Mouse (Mus musculus) forebrain, embryonic 15.5 days (tissue): Measurements from ENCODE around the gene Gm5622. TPM values are rescaled to one million over a fixed set of nuclear protein-coding genes. Genes with fewer than 3 reads are reported as not detected.
"Not testable (repeated sequence)": the region's sequence is repeated elsewhere in the genome, so short reads cannot be mapped to it uniquely, and the experiment has no call there.

ENCODE experiments used
- ATAC-seq: fragments of 200-750 bp; cut with Nextera tagmentation; replicated peaks from 2 replicates; pipeline ENCODE4 v1.8.0; 2017; ENCODE audit warnings: mild to moderate bottlenecking, moderate TSS enrichment, moderate library complexity
- H3K27ac ChIP-seq: fragments of 300-500 bp; sonication (generic); replicated peaks from 2 replicates; pipeline ENCODE4 v1.5.1; 2015; ENCODE audit warnings: mild to moderate bottlenecking, inconsistent platforms
- H3K27me3 ChIP-seq: fragments of 300-500 bp; sonication (generic); 2 replicates; pipeline ENCODE4 v1.6.1; 2015; ENCODE audit warnings: inconsistent platforms
- H3K36me3 ChIP-seq: fragments of 300-500 bp; sonication (generic); 2 replicates; pipeline ENCODE4 v1.6.1; 2015; ENCODE audit warnings: mild to moderate bottlenecking, inconsistent platforms
- H3K4me1 ChIP-seq: fragments of 300-500 bp; sonication (generic); 2 replicates; pipeline ENCODE4 v1.6.1; 2015; ENCODE audit warnings: inconsistent platforms
- H3K4me2 ChIP-seq: fragments of 300-500 bp; sonication (generic); replicated peaks from 2 replicates; pipeline ENCODE4 v1.6.1; 2015; ENCODE audit warnings: mild to moderate bottlenecking, inconsistent platforms
- H3K4me3 ChIP-seq: fragments of 300-500 bp; sonication (generic); 2 replicates; pipeline ENCODE4 v1.5.1; 2015; ENCODE audit warnings: mild to moderate bottlenecking, inconsistent platforms
- H3K9ac ChIP-seq: fragments of 300-500 bp; sonication (generic); replicated peaks from 2 replicates; pipeline ENCODE4 v1.6.1; 2015; ENCODE audit warnings: mild to moderate bottlenecking, inconsistent platforms
- H3K9me3 ChIP-seq: fragments of 300-500 bp; sonication (generic); 2 replicates; pipeline ENCODE4 v1.6.1; 2016; ENCODE audit warnings: inconsistent platforms
- WGBS: fragments of 180-500 bp; shearing (Covaris S2); methylation state at CpG from one replicate; pipeline ENCODE4 v1.1.7; 2015; ENCODE audit warnings: mixed read lengths; 5-methylcytosine and 5-hydroxymethylcytosine counted together
- polyA plus RNA-seq: library from polyadenylated mRNA; unstranded; fragments of >200 nt; fragmentation: Nextera tagmentation; extraction: Ambion mirVana; gene quantifications from 2 replicates; pipeline ENCODE4 v1.2.1, GENCODE M21; 2015

The Gm5622 gene
- polyA plus RNA-seq = not detected in 2 replicates

DNA sequence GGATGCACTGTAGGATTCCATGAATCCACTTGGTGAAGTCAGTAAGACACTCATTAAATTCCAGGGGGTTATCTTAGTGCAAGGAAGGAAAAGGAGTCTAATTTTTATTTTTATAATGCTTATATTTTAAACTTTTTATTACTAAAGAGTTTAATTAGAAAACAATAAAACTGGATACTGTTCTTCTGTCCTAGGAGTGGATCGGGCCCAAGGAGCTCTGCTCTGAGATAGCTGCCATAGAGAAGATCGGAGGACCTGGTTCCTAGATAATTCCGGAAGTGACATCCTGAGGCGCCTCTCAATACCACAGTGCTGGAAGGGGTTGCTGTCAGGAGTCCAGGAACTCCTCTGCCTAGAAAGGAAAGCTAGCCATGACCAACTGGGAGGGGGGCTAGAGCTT, at the start of gene Gm5622:
TSS of gene Gm5622 (plus strand) at position 301 of the 400 bp plus-strand sequence.
- WGBS = 94% methylated on average over 4 of the region's 4 CpGs
- Histone ChIP-seq H3K27me3 (no peaks in the 10 kb centered on the region), H3K4me3 (no peak within 1 kb of the TSS), H3K4me1 (no peaks in the 10 kb centered on the region), H3K27ac (no peak within 1 kb of the TSS), H3K4me2 (no peak within 1 kb of the TSS), H3K9me3 (no peaks in the 10 kb centered on the region), H3K36me3 (no peaks in the 10 kb centered on the region), H3K9ac (no peak within 1 kb of the TSS)
- ATAC-seq = no peak

GRCm38 (mm10) chr14:51507416-51507815, 45.2 kb upstream of the Gm5622 start:
- 94% methylated on average over 8 of the region's 8 CpGs for WGBS
- Histone ChIP-seq H3K9me3 (no peaks in the 10 kb centered on the region), H3K27ac (no peak overlapping the region), H3K9ac (no peak overlapping the region), H3K36me3 (no peaks in the 10 kb centered on the region), H3K27me3 (no peaks in the 10 kb centered on the region), H3K4me1 (no peaks in the 10 kb centered on the region), H3K4me2 (no peak overlapping the region), H3K4me3 (no peak overlapping the region)
- no peak for ATAC-seq

DNA sequence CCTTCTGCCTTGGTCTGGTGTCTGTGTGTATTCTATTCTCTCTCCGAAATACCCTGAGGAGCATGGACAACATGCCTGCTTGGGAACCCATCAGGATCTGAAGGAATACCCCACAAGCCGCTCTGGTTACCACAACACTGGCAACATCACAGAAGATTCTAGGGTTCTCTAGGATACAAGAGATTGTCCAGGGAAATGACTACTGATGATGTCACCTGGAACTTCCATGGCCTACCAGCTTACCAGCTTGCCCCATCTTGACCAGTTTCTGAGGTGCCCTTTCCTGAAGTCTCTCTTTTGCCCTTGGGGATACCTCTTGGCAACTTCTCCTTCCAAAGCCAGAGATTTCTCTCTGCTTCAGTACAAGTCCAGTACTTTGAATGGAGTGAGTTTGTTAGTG, 21.4 kb downstream of the Gm5622 start, which contains the start of gene Gm17175:
TSS of gene Gm17175 (minus strand) at position 101 of the 400 bp plus-strand sequence.
- ATAC-seq, H3K4me2 ChIP-seq, H3K36me3 ChIP-seq, H3K4me1 ChIP-seq, H3K9ac ChIP-seq, H3K4me3 ChIP-seq, H3K27me3 ChIP-seq, H3K27ac ChIP-seq, H3K9me3 ChIP-seq: not testable (repeated sequence)
- WGBS = 94% methylated on average over 2 of the region's 2 CpGs

GRCm38 (mm10) chr14:51592039-51592438, 39.4 kb downstream of the Gm5622 start, which contains the start of gene Gm17174:
Gm17174 (minus strand) TSS chr14:51592139.
- not testable (repeated sequence) for H3K4me3 ChIP-seq, H3K9ac ChIP-seq, H3K36me3 ChIP-seq, H3K9me3 ChIP-seq, H3K4me1 ChIP-seq, H3K4me2 ChIP-seq, H3K27me3 ChIP-seq, ATAC-seq, H3K27ac ChIP-seq
- 92% methylated on average over 4 of the region's 4 CpGs for WGBS

DNA sequence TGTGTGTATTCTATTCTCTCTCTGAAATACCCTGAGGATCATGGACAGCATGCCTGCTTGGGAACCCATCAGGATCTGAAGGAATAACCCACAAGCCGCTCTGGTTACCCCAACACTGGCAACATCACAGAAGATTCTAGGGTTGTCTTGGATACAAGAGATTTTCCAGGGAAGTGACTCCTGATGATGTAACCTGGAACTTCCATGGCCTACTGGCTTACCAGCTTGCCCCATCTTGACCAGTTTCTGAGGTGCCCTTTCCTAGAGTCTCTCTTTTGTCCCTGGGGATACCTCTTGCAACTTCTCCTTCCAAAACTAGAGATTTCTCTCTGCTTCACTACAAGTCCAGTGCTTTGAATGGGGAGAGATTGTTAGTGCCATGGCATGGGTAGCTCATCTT, 58.6 kb downstream of the Gm5622 start, which contains the start of gene Gm17078:
TSS of gene Gm17078 (minus strand) at position 101 of the 400 bp plus-strand sequence.
- Histone ChIP-seq H3K27ac (no peak within 1 kb of the TSS), H3K4me3 (no peak within 1 kb of the TSS), H3K27me3 (no peaks in the 10 kb centered on the region), H3K9me3 (no peaks in the 10 kb centered on the region), H3K9ac (no peak within 1 kb of the TSS), H3K4me1 (no peaks in the 10 kb centered on the region), H3K4me2 (no peak within 1 kb of the TSS), H3K36me3 (no peaks in the 10 kb centered on the region)
- 94% methylated on average over 1 of the region's 1 CpGs for WGBS
- no peak for ATAC-seq

DNA sequence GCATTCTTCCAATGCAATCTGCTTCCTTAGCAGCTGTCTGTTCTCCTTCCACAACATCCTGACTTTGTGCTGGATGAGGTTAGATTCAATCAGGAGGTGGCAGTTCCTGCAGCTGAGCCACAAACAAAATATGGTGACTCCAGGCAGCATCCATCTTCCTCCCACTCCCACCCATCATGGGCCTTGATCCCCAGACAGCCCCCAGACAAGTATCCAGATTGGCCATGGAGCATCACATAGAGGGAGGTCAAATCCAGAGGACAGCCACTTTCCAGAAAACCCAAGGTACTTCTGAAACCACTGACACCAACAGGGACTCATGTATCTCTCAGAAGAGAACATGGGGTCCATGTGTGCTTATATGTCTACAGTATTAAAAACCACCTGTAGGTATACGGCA, 79.8 kb downstream of the Gm5622 start:
- H3K27me3 ChIP-seq, H3K36me3 ChIP-seq, H3K4me2 ChIP-seq, H3K9me3 ChIP-seq, H3K4me3 ChIP-seq, H3K4me1 ChIP-seq, H3K9ac ChIP-seq, ATAC-seq, H3K27ac ChIP-seq: not testable (repeated sequence)
- WGBS = 93% methylated on average over 1 of the region's 1 CpGs

GRCm38 (mm10) chr14:51635566-51635965, 83.0 kb downstream of the Gm5622 start, which contains the start of gene Gm4181:
Gm4181 (minus strand) TSS chr14:51635666.
- not testable (repeated sequence) for H3K27ac ChIP-seq, H3K9me3 ChIP-seq
- WGBS = 75% methylated on average over 1 of the region's 1 CpGs

DNA sequence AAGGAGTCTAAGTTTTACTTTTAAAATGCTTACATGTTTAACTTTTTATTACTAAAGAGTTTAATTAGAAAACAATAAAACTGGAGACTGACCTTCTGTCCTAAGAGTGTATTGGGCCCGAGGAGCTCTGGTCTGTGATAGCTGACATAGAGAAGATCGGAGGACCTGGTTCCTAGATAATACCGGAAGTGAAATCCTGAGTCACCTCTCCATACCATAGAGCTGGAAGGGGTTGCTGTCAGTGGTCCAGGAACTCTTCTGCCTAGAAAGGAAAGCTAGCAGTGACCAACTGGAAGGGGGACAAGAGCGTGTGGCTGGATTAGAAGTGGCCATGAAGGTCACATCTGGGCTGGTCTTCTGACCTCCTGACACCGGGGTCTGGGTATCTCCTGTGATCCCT, 124.7 kb downstream of the Gm5622 start:
- H3K27me3 ChIP-seq = no peaks in the 10 kb centered on the region
- H3K9ac ChIP-seq = no peak overlapping the region
- no peaks in the 10 kb centered on the region for H3K9me3 ChIP-seq
- no peak for ATAC-seq
- H3K4me3 ChIP-seq = no peak overlapping the region
- no peaks in the 10 kb centered on the region for H3K4me1 ChIP-seq
- no peak overlapping the region for H3K27ac ChIP-seq
- WGBS = 94% methylated on average over 5 of the region's 5 CpGs
- H3K36me3 ChIP-seq = no peaks in the 10 kb centered on the region
- no peak overlapping the region for H3K4me2 ChIP-seq

More at GRCm38 (mm10) chr14:51635566-51635965, 83.0 kb downstream of the Gm5622 start, which contains the start of gene Gm4181:
- H3K4me2 ChIP-seq, H3K9ac ChIP-seq, H3K27me3 ChIP-seq, H3K4me1 ChIP-seq, H3K4me3 ChIP-seq, ATAC-seq, H3K36me3 ChIP-seq: not testable (repeated sequence)

DNA sequence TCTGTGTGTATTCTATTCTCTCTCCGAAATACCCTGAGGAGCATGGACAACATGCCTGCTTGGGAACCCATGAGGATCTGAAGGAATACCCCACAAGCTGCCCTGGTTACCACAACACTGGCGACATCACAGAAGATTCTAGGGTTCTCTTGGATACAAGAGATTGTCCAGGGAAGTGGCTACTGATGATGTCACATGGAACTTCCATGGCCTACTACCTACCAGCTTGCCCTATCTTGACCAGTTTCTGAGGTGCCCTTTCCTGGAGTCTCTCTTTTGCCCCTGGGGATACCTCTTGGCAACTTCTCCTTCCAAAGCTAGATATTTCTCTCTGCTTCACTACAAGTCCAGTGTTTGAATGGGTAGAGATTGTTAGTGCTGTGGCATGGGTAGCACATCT, 142.8 kb downstream of the Gm5622 start, which contains the start of gene Gm17079:
TSS of gene Gm17079 (minus strand) at position 101 of the 400 bp plus-strand sequence.
- H3K36me3 ChIP-seq, H3K4me3 ChIP-seq, H3K4me1 ChIP-seq, H3K9me3 ChIP-seq, H3K9ac ChIP-seq, H3K27me3 ChIP-seq, ATAC-seq, H3K4me2 ChIP-seq, H3K27ac ChIP-seq: not testable (repeated sequence)
- WGBS = 77% methylated on average over 2 of the region's 2 CpGs

Other genes starting within 250 kb of the Gm5622 start
- not detected in 2 replicates for gene Gm7247, start 191.0 kb upstream of the Gm5622 start, polyA plus RNA-seq
- gene Vmn2r88, start 142.0 kb upstream of the Gm5622 start, polyA plus RNA-seq = not detected in 2 replicates
- gene Vmn2r89, start 100.9 kb upstream of the Gm5622 start, polyA plus RNA-seq = not detected in 2 replicates
- not detected in 2 replicates for gene Gm17175, start 21.3 kb downstream of the Gm5622 start, polyA plus RNA-seq
- gene Gm17174, start 39.3 kb downstream of the Gm5622 start, polyA plus RNA-seq = not detected in 2 replicates
- not detected in 2 replicates for gene Gm17078, start 58.5 kb downstream of the Gm5622 start, polyA plus RNA-seq
- gene Gm4181, start 82.9 kb downstream of the Gm5622 start, polyA plus RNA-seq = not detected in 2 replicates
- not detected in 2 replicates for gene Gm17079, start 142.7 kb downstream of the Gm5622 start, polyA plus RNA-seq
- not detected in 2 replicates for gene Gm5800, start 164.4 kb downstream of the Gm5622 start, polyA plus RNA-seq
- not detected in 2 replicates for gene Ang4, start 220.8 kb downstream of the Gm5622 start, polyA plus RNA-seq
- not detected in 2 replicates for gene AY358078, start 247.3 kb downstream of the Gm5622 start, polyA plus RNA-seq